Mouse (Mus musculus) intestine, embryonic 14.5 days (tissue): ENCODE results near the gene Cul4b. TPM values are rescaled to one million over a fixed set of nuclear protein-coding genes. Genes with fewer than 3 reads are reported as not detected.
A peak's percentile ranks its signal among the peaks of the same experiment; 100 is the strongest.
"Not testable (repeated sequence)": the region's sequence is repeated elsewhere in the genome, so short reads cannot be mapped to it uniquely, and the experiment has no call there.

ENCODE experiments used
- ATAC-seq: fragments of 200-750 bp; cut with Nextera tagmentation; replicated peaks from 2 replicates; pipeline ENCODE4 v1.8.0; 2017; ENCODE audit warnings: low read depth, moderate number of reproducible peaks, moderate TSS enrichment, moderate library complexity; ENCODE audit not compliant: low FRiP score, low TSS enrichment
- DNase-seq: peaks from one replicate; pipeline ENCODE4 v3.0.0-alpha.2; 2018; ENCODE audit warnings: low spot score
- H3K27ac ChIP-seq: fragments of 300-500 bp; sonication (generic); 2 replicates; pipeline ENCODE4 v1.5.1; 2014; ENCODE audit warnings: low read depth, mild to moderate bottlenecking, control low read depth
- H3K27me3 ChIP-seq: fragments of 300-500 bp; sonication (generic); replicated peaks from 2 replicates; pipeline ENCODE4 v1.6.1; 2014; ENCODE audit warnings: low read length, control low read depth; ENCODE audit not compliant: control insufficient read depth, insufficient read depth
- H3K36me3 ChIP-seq: fragments of 300-500 bp; sonication (generic); 2 replicates; pipeline ENCODE4 v1.6.1; 2014; ENCODE audit warnings: low read length, control low read depth; ENCODE audit not compliant: control insufficient read depth, insufficient read depth
- H3K4me1 ChIP-seq: fragments of 300-500 bp; sonication (generic); replicated peaks from 2 replicates; pipeline ENCODE4 v1.6.1; 2014; ENCODE audit warnings: low read length, control low read depth, mixed read lengths; ENCODE audit not compliant: control insufficient read depth, insufficient read depth
- H3K4me2 ChIP-seq: fragments of 300-500 bp; sonication (generic); 2 replicates; pipeline ENCODE4 v1.6.1; 2014; ENCODE audit warnings: low read length
- H3K4me3 ChIP-seq: fragments of 300-500 bp; sonication (generic); 2 replicates; pipeline ENCODE4 v1.5.1; 2014; ENCODE audit warnings: low read depth, low read length, control low read depth, mixed read lengths
- H3K9ac ChIP-seq: fragments of 300-500 bp; sonication (generic); 2 replicates; pipeline ENCODE4 v1.6.1; 2014; ENCODE audit warnings: mild to moderate bottlenecking, low read length
- H3K9me3 ChIP-seq: fragments of 300-500 bp; sonication (generic); 2 replicates; pipeline ENCODE4 v1.6.1; 2016; ENCODE audit warnings: low read length, control low read depth; ENCODE audit not compliant: control insufficient read depth
- WGBS: fragments of 180-500 bp; shearing (Covaris S2); extraction: QIAGEN DNeasy Blood & Tissue Kit; methylation state at CpG from one replicate; pipeline ENCODE4 v1.1.7; 2014; 5-methylcytosine and 5-hydroxymethylcytosine counted together
- polyA plus RNA-seq: library from polyadenylated mRNA; unstranded; fragments of >200 nt; fragmentation: Nextera tagmentation; extraction: Ambion mirVana; gene quantifications from 2 replicates; pipeline ENCODE4 v1.2.1, GENCODE M21; 2014

Cul4b gene
- polyA plus RNA-seq, 1 experiment from 2014 or later, result 38.3 TPM

- Histone ChIP-seq H3K36me3 (no peaks in the 10 kb centered on the region), H3K9me3 (no peaks in the 10 kb centered on the region), H3K9ac (no peak overlapping the region), H3K27ac (no peak overlapping the region), H3K4me1 (no peaks in the 10 kb centered on the region), H3K4me2 (no peak overlapping the region), H3K27me3 (no peaks in the 10 kb centered on the region), H3K4me3 (no peak overlapping the region)
- 69% methylated on average over 6 of the region's 6 CpGs for WGBS
- no peak for DNase-seq
- no peak for ATAC-seq
These were observed 9.3 kb downstream of the Cul4b start for GRCm38 (mm10) chrX:38566521-38567205.

GRCm38 (mm10) chrX:38565176-38565542 is 10.8 kb downstream of the Cul4b start:
- H3K9ac ChIP-seq, result peak overlapping the region; percentile 55

GRCm38 (mm10) chrX:38564542-38565175 is 11.3 kb downstream of the Cul4b start:
- Histone ChIP-seq H3K36me3 (no peaks in the 10 kb centered on the region; the same call in 1 of the 2 replicates), H3K4me2 (peak overlapping the region; percentile 59), H3K4me3 (peak overlapping the region; percentile 43), H3K4me1 (no peaks in the 10 kb centered on the region), H3K9me3 (no peaks in the 10 kb centered on the region), H3K27ac (peak overlapping the region; percentile 95), H3K9ac (peak overlapping the region; percentile 59), H3K27me3 (no peaks in the 10 kb centered on the region)
- 8% methylated on average over 30 of the region's 52 CpGs for WGBS
- ATAC-seq (peak; percentile 95), DNase-seq (peak; percentile 89)

More at GRCm38 (mm10) chrX:38565176-38565542, 10.8 kb downstream of the Cul4b start:
- H3K27me3 ChIP-seq, result no peaks in the 10 kb centered on the region
- DNase-seq (no peak), ATAC-seq (no peak)
- peak overlapping the region; percentile 43 for H3K4me3 ChIP-seq
- no peaks in the 10 kb centered on the region for H3K4me1 ChIP-seq
- H3K4me2 ChIP-seq, result peak overlapping the region; percentile 55
- H3K9me3 ChIP-seq, result no peaks in the 10 kb centered on the region
- WGBS, result 16% methylated on average over 8 of the region's 8 CpGs
- H3K27ac ChIP-seq, result peak overlapping the region; percentile 95
- H3K36me3 ChIP-seq, result no peaks in the 10 kb centered on the region

GRCm38 (mm10) chrX:38563941-38564541 is 12.0 kb downstream of the Cul4b start:
- DNase-seq (peak; percentile 55), ATAC-seq (no peak)
- Histone ChIP-seq H3K36me3 (no peaks in the 10 kb centered on the region; the same call in 1 of the 2 replicates), H3K27ac (peak overlapping the region; percentile 95), H3K4me2 (peak overlapping the region; percentile 59), H3K4me3 (peak overlapping the region; percentile 43), H3K9ac (peak overlapping the region; percentile 59), H3K27me3 (no peaks in the 10 kb centered on the region), H3K9me3 (no peaks in the 10 kb centered on the region), H3K4me1 (no peaks in the 10 kb centered on the region)
- 12% methylated on average over 12 of the region's 19 CpGs for WGBS

GRCm38 (mm10) chrX:38553255-38553654 is 22.7 kb downstream of the Cul4b start:
- peaks cover 20% of the 10 kb centered on the region for H3K36me3 ChIP-seq
- H3K9me3 ChIP-seq, result no peaks in the 10 kb centered on the region
- DNase-seq, result no peak
- ATAC-seq, result no peak
- no peak overlapping the region for H3K27ac ChIP-seq
- no peak overlapping the region for H3K4me3 ChIP-seq
- no peak overlapping the region for H3K9ac ChIP-seq
- H3K4me2 ChIP-seq, result no peak overlapping the region
- H3K27me3 ChIP-seq, result no peaks in the 10 kb centered on the region
- no peaks in the 10 kb centered on the region for H3K4me1 ChIP-seq

- Histone ChIP-seq H3K4me1 (no peaks in the 10 kb centered on the region), H3K27ac (no peak overlapping the region), H3K27me3 (no peaks in the 10 kb centered on the region), H3K9me3 (no peaks in the 10 kb centered on the region), H3K36me3 (no peaks in the 10 kb centered on the region), H3K9ac (no peak overlapping the region), H3K4me3 (no peak overlapping the region), H3K4me2 (no peak overlapping the region)
- ATAC-seq (no peak), DNase-seq (peak; percentile 51)
- WGBS, result 1% methylated on average over 7 of the region's 7 CpGs
These were observed 61.4 kb downstream of the Cul4b start for GRCm38 (mm10) chrX:38514556-38514955.

GRCm38 (mm10) chrX:38504846-38505245 is 71.2 kb downstream of the Cul4b start:
- 91% methylated on average over 14 of the region's 14 CpGs for WGBS
- no peak for DNase-seq
- H3K36me3 ChIP-seq, result no peaks in the 10 kb centered on the region

GRCm38 (mm10) chrX:38502182-38502581 is 73.8 kb downstream of the Cul4b start:
- H3K27ac ChIP-seq, H3K36me3 ChIP-seq, ATAC-seq, H3K9me3 ChIP-seq, DNase-seq, H3K27me3 ChIP-seq, H3K9ac ChIP-seq, H3K4me3 ChIP-seq, H3K4me1 ChIP-seq, H3K4me2 ChIP-seq: not testable (repeated sequence)
- 67% methylated on average over 5 of the region's 5 CpGs for WGBS

More at GRCm38 (mm10) chrX:38504846-38505245, 71.2 kb downstream of the Cul4b start:
- Histone ChIP-seq H3K27ac (no peak overlapping the region), H3K27me3 (no peaks in the 10 kb centered on the region), H3K9ac (no peak overlapping the region), H3K4me3 (no peak overlapping the region), H3K4me1 (no peaks in the 10 kb centered on the region), H3K9me3 (no peaks in the 10 kb centered on the region), H3K4me2 (no peak overlapping the region)
- no peak for ATAC-seq
